Mouse (Mus musculus): ENCODE results near the gene Dnah11.

Gene Dnah11

GRCm38 (mm10) chr12:118084806-118085205 lies 114.0 kb downstream of the Dnah11 start:
- DNase-seq, result no peak

GRCm38 (mm10) chr12:118084134-118084533 lies 114.7 kb downstream of the Dnah11 start:
- no peak for DNase-seq

GRCm38 (mm10) chr12:118080441-118080840 lies 118.4 kb downstream of the Dnah11 start:
- DNase-seq, result no peak

- no peak for DNase-seq
Measured at GRCm38 (mm10) chr12:118078434-118078989, 120.3 kb downstream of the Dnah11 start.

- no peak for DNase-seq
Measured at GRCm38 (mm10) chr12:118076802-118077201, 122.0 kb downstream of the Dnah11 start.

GRCm38 (mm10) chr12:118072181-118072872 lies 126.5 kb downstream of the Dnah11 start:
- no peak for DNase-seq

- no peak for DNase-seq
Measured at GRCm38 (mm10) chr12:118071667-118072066, 127.2 kb downstream of the Dnah11 start.

- DNase-seq, result no peak
Measured at GRCm38 (mm10) chr12:118068785-118069184, 130.1 kb downstream of the Dnah11 start.

GRCm38 (mm10) chr12:118062343-118062742 lies 136.5 kb downstream of the Dnah11 start:
- no peak for DNase-seq

- DNase-seq, result no peak
Measured at GRCm38 (mm10) chr12:118056876-118057275, 142.0 kb downstream of the Dnah11 start.

- no peak for DNase-seq
Measured at GRCm38 (mm10) chr12:118045381-118045780, 153.5 kb downstream of the Dnah11 start.

GRCm38 (mm10) chr12:118043130-118043647 lies 155.7 kb downstream of the Dnah11 start:
- no peak for DNase-seq

GRCm38 (mm10) chr12:118042196-118042595 lies 156.6 kb downstream of the Dnah11 start:
- DNase-seq, result no peak

- no peak for DNase-seq
Measured at GRCm38 (mm10) chr12:118034990-118035389, 163.9 kb downstream of the Dnah11 start.

GRCm38 (mm10) chr12:118025771-118026170 lies 173.1 kb downstream of the Dnah11 start:
- no peak for DNase-seq

- no peak for DNase-seq
Measured at GRCm38 (mm10) chr12:118018936-118019335, 179.9 kb downstream of the Dnah11 start.

- no peak for DNase-seq
Measured at GRCm38 (mm10) chr12:118013872-118014271, 185.0 kb downstream of the Dnah11 start.

GRCm38 (mm10) chr12:118011921-118012320 lies 186.9 kb downstream of the Dnah11 start:
- no peak for DNase-seq

- peak; percentile 8 for DNase-seq
Measured at GRCm38 (mm10) chr12:117994938-117995337, 203.9 kb downstream of the Dnah11 start.

GRCm38 (mm10) chr12:117993499-117993898 lies 205.3 kb downstream of the Dnah11 start:
- peak; percentile 88 for DNase-seq

GRCm38 (mm10) chr12:117989018-117989828 lies 209.6 kb downstream of the Dnah11 start:
- no peak for DNase-seq

- no peak for DNase-seq
Measured at GRCm38 (mm10) chr12:117980315-117980714, 218.5 kb downstream of the Dnah11 start.

GRCm38 (mm10) chr12:117973712-117974111 lies 225.1 kb downstream of the Dnah11 start:
- DNase-seq, result no peak

GRCm38 (mm10) chr12:117962698-117963097 lies 236.1 kb downstream of the Dnah11 start:
- DNase-seq, result no peak

Data from thymus, postnatal 4 days (tissue).